Mouse (Mus musculus): ENCODE data around the gene C1qtnf1. TPM values are rescaled to one million over a fixed set of nuclear protein-coding genes. Genes with fewer than 3 reads are reported as not detected.

The C1qtnf1 gene
- total RNA-seq, 2 experiments from 2014 or later = 3.0 to 3.9 TPM

DNA sequence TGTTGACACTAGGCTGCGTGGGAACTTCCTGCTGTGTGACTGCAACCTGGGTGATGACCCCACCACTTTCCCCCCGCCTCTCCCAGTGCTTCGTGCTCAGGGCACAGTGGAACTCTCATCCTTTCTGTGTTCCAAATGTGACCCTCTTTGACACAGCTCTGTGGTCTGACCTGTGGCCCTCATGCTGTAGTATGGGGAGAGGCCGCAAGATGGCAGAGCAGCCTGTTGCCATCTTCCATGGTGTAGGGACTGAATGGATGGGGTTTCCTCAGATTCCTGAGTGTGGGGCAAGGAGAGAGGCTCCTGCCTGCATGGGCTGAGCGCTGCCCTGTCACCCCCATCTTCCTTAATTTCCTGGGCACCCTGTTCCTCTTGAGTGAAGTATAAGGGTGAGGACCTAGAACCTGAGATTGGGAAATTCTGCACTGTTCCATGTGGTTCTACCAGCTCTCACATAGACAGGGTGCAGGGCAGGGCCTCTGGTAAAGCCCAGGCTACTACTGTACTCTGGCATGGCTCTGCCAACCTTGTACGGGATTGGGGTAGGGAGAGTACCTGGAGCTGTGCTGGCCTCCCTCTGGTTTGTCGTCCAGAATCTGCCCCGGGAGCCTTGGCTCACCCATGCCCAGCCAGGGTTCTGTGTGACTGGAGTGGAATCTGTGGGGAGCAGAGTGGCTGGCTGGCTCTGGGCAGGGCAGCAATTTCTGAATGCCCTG, 60.3 kb downstream of the C1qtnf1 start:
- no peak for DNase-seq (ENCODE audit: low spot score in 2 of 2)
- Histone ChIP-seq H3K27ac (no peak overlapping the region), H3K4me3 (no peak overlapping the region)
- peak; percentile 71 for TF ChIP-seq CTCF (conservative IDR thresholded peaks at IDR 0.05)

DNA sequence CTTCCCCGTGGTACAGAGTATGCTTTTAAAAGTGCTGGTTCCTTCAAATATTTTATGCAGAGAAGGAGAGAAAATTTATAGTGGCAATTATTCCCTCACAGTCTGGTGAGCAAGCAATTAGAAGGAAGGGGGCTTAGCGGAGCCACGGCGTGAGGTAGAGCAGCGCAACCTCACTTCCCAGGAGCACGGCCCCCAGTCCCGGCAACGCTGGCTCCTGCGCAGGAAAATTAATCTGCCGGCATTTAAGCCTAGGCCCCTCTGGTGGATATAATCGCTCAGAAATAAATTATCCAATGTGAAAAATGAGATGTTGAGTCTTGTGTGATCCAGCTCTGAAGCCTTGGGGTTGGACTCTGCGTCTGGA, 60.9 kb downstream of the C1qtnf1 start:
- TF ChIP-seq CTCF (conservative IDR thresholded peaks at IDR 0.05) = no peak
- H3K27ac ChIP-seq = no peak overlapping the region
- no peak overlapping the region for H3K4me3 ChIP-seq
- DNase-seq (ENCODE audit: low spot score in 2 of 2) = no peak

DNA sequence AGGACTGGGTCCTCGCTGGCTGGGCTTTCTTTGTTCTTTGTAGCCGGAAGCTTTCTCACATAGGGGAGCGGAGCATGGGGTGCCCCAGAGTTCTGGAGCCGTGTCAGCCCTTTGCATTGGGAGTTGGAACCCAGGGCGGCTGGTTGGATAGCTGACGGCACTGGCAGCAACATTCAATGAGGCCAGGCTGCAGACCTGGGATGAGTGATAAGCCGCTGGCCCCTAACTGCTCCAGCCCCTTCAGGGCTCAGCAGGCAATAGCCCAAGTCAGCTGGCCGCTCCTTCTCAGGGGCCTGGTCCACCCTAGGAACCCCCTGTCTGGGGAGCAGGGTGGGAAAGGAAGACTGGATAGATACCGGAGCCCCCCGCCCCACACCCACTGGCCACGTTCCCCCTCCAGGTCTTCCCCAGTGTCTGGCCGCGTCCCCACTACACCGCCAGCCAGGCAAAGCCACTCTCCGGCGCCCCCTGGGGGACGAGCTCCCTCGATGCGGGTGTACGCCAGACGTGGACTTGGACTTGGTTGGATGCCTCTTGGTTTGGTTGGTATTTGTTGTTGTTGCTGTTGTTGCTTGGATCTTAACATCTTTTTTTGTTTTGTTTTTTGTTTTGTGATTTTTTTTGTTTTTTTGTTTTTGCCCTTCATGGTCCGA, 62.7 kb downstream of the C1qtnf1 start:
- no peak overlapping the region for H3K27ac ChIP-seq
- peak; percentile 86 for TF ChIP-seq CTCF (conservative IDR thresholded peaks at IDR 0.05)
- peak in 1 of 2 experiments; percentile 82 for DNase-seq (ENCODE audit: low spot score in 2 of 2)
- no peak overlapping the region for H3K4me3 ChIP-seq

DNA sequence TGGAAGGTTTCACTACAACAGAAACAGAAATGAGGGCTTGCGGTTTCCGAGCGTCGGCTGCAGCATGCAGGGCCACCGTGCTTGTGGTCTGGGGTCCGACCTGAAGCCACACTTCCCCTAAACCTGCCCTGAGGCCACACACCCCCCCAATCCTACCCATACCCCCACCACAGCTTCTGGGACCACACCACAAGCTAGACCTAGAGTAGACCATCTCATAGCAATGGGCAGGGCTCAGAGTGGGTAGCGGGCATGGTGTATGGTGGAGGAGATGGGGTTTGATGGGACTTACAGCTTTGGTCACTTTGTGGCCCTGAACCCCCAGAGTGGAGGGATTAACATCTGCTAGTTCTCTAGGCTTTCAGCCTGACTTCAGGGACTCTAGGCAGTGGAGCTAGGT, 63.2 kb downstream of the C1qtnf1 start:
- TF ChIP-seq CTCF (conservative IDR thresholded peaks at IDR 0.05) = no peak
- Histone ChIP-seq H3K27ac (no peak overlapping the region), H3K4me3 (no peak overlapping the region)
- DNase-seq (ENCODE audit: low spot score in 2 of 2) = no peak

DNA sequence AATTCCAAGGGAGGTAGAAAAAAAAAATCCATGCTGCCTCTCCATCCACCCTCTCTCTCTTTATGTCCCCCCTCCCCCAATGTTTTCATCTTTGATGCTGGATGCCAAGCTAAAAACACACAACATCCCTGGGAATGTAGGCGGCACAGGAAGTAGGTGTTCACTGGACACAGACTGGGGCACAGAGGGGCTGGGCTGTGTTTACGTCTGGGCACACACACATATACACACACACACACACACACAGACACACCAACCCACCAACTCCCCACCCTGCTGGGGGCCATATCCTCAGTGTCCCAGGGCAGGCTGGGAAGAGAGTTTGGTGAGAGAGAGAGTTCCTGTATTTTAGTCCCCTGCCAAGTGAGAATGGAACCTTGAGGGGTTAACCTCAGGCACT, 65.5 kb downstream of the C1qtnf1 start:
- no peak for TF ChIP-seq CTCF (conservative IDR thresholded peaks at IDR 0.05)
- Histone ChIP-seq H3K27ac (peak overlapping the region; percentile 73), H3K4me3 (no peak overlapping the region)
- no peak for DNase-seq (ENCODE audit: low spot score in 2 of 2)

DNA sequence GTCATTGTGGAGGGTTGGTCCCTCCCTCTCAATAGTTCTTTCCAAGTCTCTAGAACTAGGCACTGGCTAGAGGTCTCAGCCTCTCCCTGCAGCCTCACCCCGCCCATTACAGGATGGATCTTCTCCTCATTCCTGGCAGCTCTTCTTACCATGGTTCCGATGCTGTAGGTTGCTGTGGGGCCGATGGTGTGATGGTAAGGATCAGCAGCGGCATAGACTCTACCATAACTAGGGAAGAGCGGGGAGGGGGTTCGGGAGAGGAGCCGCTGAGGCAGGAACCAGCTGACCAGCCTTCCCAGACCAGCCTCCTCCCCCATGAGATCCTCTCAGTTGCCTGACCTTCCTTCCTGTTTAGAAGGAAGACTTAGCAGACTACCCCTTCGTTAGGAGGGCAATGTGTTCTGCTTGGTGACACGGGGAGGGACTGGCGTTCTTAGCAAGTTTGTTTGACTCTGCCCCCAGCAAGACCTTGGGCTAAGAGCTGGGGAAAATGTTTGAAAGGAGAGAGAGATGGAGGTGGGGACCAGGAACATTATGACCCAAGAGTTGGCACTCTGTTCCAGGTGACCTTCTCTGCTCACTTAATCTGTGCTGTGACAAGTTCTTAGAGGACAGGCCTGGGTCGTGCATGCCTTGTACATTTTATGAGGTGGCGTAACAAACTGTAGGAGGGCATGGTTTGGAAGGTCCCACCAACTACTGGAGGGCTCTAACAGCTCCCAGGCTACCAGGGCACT, 66.2 kb downstream of the C1qtnf1 start:
- Histone ChIP-seq H3K4me3 (no peak overlapping the region), H3K27ac (peak overlapping the region; percentile 73; the same call in 1 of the 2 replicates)
- no peak for TF ChIP-seq CTCF (conservative IDR thresholded peaks at IDR 0.05)
- DNase-seq (ENCODE audit: low spot score in 2 of 2) = no peak

DNA sequence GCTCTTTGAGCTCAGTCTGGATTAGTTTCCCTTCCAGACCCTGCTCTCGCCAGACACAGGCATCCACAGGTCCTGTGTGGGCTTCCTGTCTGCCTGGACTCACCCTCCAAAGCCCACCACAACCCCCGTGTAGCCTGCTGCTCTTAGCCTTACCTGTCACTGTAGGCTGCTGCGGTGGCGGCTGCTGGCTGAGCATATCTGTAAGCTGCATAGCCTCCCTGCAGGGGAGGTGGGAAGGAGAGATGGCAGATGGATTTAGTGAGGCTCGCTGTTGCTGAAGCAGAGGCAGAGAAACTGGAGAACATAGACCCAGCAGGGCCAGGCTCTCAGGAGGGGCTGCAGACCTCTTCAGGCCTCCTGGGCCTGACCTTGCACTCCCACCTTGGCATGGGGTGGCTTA, 67.1 kb downstream of the C1qtnf1 start:
- no peak overlapping the region for H3K4me3 ChIP-seq
- peak overlapping the region; percentile 85 for H3K27ac ChIP-seq
- DNase-seq (ENCODE audit: low spot score in 2 of 2) = no peak
- no peak for TF ChIP-seq CTCF (conservative IDR thresholded peaks at IDR 0.05)

DNA sequence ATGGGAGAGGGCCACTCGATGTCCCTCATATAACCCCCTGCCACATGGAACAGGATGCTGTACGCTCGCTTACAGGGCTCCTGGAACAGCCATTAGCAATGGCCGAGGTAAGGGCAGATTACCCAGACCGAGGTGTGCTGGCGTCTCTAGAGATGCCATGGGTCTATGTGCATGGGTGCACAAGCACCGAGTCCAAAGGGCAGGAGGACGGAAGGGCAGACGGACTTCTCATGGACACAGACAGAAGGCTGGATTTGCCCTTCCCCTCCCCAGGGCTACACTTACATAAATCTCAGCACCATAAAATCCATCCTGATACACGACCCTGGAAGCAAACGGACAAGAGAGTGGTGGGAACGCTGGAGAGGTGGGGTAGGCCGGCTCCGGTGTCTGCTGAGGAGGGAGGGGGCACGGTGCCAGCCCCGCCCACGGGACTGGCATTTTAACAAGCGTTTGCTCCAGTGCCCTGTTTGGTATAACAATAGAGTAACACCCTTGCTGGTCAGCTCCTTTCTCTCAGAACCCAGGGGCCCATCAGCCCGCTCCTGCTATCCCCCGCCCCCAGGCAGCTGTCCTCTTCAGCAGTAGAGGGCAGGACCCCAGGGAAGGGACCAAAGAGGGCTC, 68.2 kb downstream of the C1qtnf1 start:
- H3K4me3 ChIP-seq = no peak overlapping the region
- no peak for TF ChIP-seq CTCF (conservative IDR thresholded peaks at IDR 0.05)
- no peak for DNase-seq (ENCODE audit: low spot score in 2 of 2)
- H3K27ac ChIP-seq = peak overlapping the region; percentile 85

Other genes starting within 250 kb of the C1qtnf1 start
- gene Cyth1, start 179.6 kb upstream of the C1qtnf1 start, total RNA-seq (2021) = 100 to 1,000 TPM; 101 to 108 TPM
- gene Usp36, start 138.0 kb upstream of the C1qtnf1 start, total RNA-seq (2021) = 10 to 100 TPM; 26.5 to 28.5 TPM
- 1 to 10 TPM; 1.1 to 1.6 TPM for gene Cep295nl, start 85.7 kb upstream of the C1qtnf1 start, total RNA-seq (2021)
- 100 to 1,000 TPM; 168 to 196 TPM for gene Timp2, start 72.5 kb upstream of the C1qtnf1 start, total RNA-seq (2021)
- gene Lgals3bp, start 26.1 kb upstream of the C1qtnf1 start, total RNA-seq (2021) = 10 to 100 TPM; 17.8 to 18.3 TPM
- 10 to 100 TPM; 38.0 to 40.5 TPM for gene Cant1, start 9.1 kb upstream of the C1qtnf1 start, total RNA-seq (2021)
- 10 to 100 TPM; 14.8 TPM for gene Engase, start 48.6 kb downstream of the C1qtnf1 start, total RNA-seq (2021)

Measured in layer of hippocampus, adult 2 months (tissue).